Mouse (Mus musculus): ENCODE results near the gene Prpf18. TPM values are rescaled to one million over a fixed set of nuclear protein-coding genes. Genes with fewer than 3 reads are reported as not detected.

Prpf18 gene
- 65.8 TPM for polyA plus RNA-seq (2014; fragmentation: Illumina TruSeq; extraction: RNeasy Lipid Tissue Mini Kit (QIAGEN cat#74804))

DNA sequence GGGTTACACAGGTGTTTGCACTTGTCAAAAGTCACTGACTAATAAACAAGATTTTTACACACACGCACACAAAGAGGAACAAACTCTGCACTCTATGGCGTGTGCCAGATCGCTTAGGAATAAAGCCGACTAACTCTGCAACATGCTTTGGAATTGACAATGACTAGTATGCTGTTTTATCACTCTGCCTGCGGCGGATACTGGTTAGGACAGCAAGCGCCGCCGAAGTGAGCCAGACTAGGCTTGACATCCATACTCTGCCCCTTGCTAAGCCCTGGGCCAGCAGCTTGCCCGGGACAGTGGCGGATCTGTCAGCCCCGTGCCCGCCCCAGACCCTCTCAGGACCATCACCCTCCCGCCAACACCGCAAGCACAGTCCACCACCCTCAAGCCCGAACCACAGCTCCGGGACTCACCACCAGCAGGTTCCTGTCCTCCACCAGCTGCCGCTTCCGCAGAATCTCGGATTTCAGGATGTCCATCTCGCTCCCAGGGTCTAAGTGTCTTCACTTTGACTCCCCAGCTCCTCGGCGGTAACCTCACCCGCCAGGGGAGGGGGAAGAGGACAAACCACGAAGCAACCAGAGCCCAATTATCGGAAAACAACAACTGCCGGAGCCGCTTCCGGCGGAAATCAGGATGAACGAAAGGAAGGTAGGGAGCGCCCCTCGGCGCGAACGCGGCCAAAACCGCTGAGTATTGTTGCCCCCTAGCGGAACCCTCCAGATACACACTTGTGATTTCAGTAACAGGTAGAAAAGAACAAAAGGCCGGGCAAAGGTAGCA lies at the start of gene Prpf18:
Gene Prpf18, minus strand, starts transcription at position 614 of the 786 bp plus-strand sequence.

Other genes with a start within 250 kb of the Prpf18 start
- gene Bend7, start 65.7 kb upstream of the Prpf18 start, polyA plus RNA-seq (2014; fragmentation: Illumina TruSeq; extraction: RNeasy Lipid Tissue Mini Kit (QIAGEN cat#74804)): 10.6 TPM
- gene Sephs1, start 229.5 kb upstream of the Prpf18 start, polyA plus RNA-seq (2014; fragmentation: Illumina TruSeq; extraction: RNeasy Lipid Tissue Mini Kit (QIAGEN cat#74804)): 85.4 TPM

All from ovary, adult 10 weeks (tissue).